Comparison of ENCODE assay signal across 8 mouse cellular contexts in genomic region chr7:102223883-102224738, GRCm38 (mm10). TPM values are rescaled to one million over a fixed set of nuclear protein-coding genes. Genes with fewer than 3 reads are reported as not detected.
DNase-seq lines count a peak whose midpoint lies in the region; ATAC-seq and TF ChIP-seq lines count a peak whose summit lies in the region.

No protein-coding gene starts in this region.

- no peak for TF ChIP-seq CTCF in lung, adult 2 months (IDR thresholded peaks at IDR 0.05; ENCODE audit: insufficient read depth, low read length)

- peaks cover 9% of the 10 kb centered on the region for H3K4me1 ChIP-seq in lung, adult 2 months (ENCODE audit: control insufficient read depth, insufficient read depth, low read length)
- peaks cover 14% of the 10 kb centered on the region for H3K4me1 ChIP-seq in intestine, embryonic 16.5 days (ENCODE audit: control insufficient read depth, insufficient read depth, low read length)

- no peak overlapping the region for H3ac ChIP-seq in myocyte (ENCODE audit: control insufficient read depth, insufficient read length)

- no peaks in the 10 kb centered on the region for H3K36me3 ChIP-seq in intestine, embryonic 16.5 days (ENCODE audit: control insufficient read depth, insufficient read depth, low read length)
- H3K36me3 ChIP-seq in myocyte (ENCODE audit: control insufficient read depth, insufficient read depth) = no peaks in the 10 kb centered on the region

- H3K9ac ChIP-seq in intestine, embryonic 16.5 days (ENCODE audit: low read depth, low read length) = peak overlapping the region; percentile 77

- peak overlapping the region; percentile 64 for H3K4me2 ChIP-seq in intestine, embryonic 16.5 days (ENCODE audit: low read depth, low read length)
- peak overlapping the region; percentile 94 for H3K4me2 ChIP-seq in myocyte (ENCODE audit: low read depth)

- peak; percentile 41 for DNase-seq in cerebellum, adult 11-12 months
- DNase-seq in cerebellum, adult 18-20 months = no peak
- DNase-seq in lung, adult 2 months = peak; percentile 37
- no peak for DNase-seq in lung, postnatal 10 days
- DNase-seq in thymus, postnatal 36 days = no peak
- no peak for DNase-seq in kidney, postnatal 14 days

- TF ChIP-seq POLR2A in lung, adult 2 months (IDR thresholded peaks at IDR 0.05; ENCODE audit: borderline replicate concordance, extremely low read depth, low read depth, low read length) = no peak
- no peak for TF ChIP-seq POLR2A in myocyte (IDR thresholded peaks at IDR 0.05; ENCODE audit: insufficient read length, low read depth)

- peak overlapping the region; percentile 75 for H3K27ac ChIP-seq in intestine, embryonic 16.5 days (ENCODE audit: low read length)

- H3K9me3 ChIP-seq in intestine, embryonic 16.5 days (ENCODE audit: control insufficient read depth, low read length) = no peaks in the 10 kb centered on the region

- no peaks in the 10 kb centered on the region for H3K27me3 ChIP-seq in intestine, embryonic 16.5 days (replicated peaks; ENCODE audit: control insufficient read depth, insufficient read depth, low read length)
- no peaks in the 10 kb centered on the region for H3K27me3 ChIP-seq in myocyte (ENCODE audit: control insufficient read depth, insufficient read depth, insufficient read length)

- 52% methylated on average over 5 of the region's 5 CpGs for WGBS in lung, adult 2 months
- 67% methylated on average over 5 of the region's 5 CpGs for WGBS in intestine, embryonic 16.5 days

- peak; percentile 54 for ATAC-seq in intestine, embryonic 16.5 days

- H3K4me3 ChIP-seq in lung, adult 2 months (replicated peaks; ENCODE audit: extremely low read depth, low read depth, low read length) = no peak overlapping the region
- H3K4me3 ChIP-seq in intestine, embryonic 16.5 days (ENCODE audit: low read length) = peak overlapping the region; percentile 75
- peak overlapping the region; percentile 40 for H3K4me3 ChIP-seq in myocyte

- no peaks in the 10 kb centered on the region for H3K79me2 ChIP-seq in myocyte (ENCODE audit: control insufficient read depth, insufficient read depth)

TF ChIP-seq in myocyte, 11 proteins besides CTCF, POLR2A, EP300 and RAD21:
- no peak for TF ChIP-seq MYOG (IDR thresholded peaks at IDR 0.05; ENCODE audit: control insufficient read depth in 1 of 3, insufficient read depth in 1 of 3, insufficient read length in 2 of 3, low read depth in 2 of 3)
- no peak for TF ChIP-seq USF1 (IDR thresholded peaks at IDR 0.05; ENCODE audit: low read depth)
- TF ChIP-seq TCF12 (IDR thresholded peaks at IDR 0.05; ENCODE audit: insufficient read depth, poor library complexity, severe bottlenecking) = no peak
- TF ChIP-seq E2F4 (IDR thresholded peaks at IDR 0.05; ENCODE audit: insufficient read depth) = no peak
- no peak for TF ChIP-seq CEBPB (IDR thresholded peaks at IDR 0.05; ENCODE audit: insufficient read depth, poor library complexity, severe bottlenecking)
- TF ChIP-seq SRF (IDR thresholded peaks at IDR 0.05; ENCODE audit: control insufficient read depth, insufficient read length, low read depth) = no peak
- TF ChIP-seq TCF3 (IDR thresholded peaks at IDR 0.05; ENCODE audit: insufficient read length, low read depth) = no peak
- no peak for TF ChIP-seq MAX (IDR thresholded peaks at IDR 0.05; ENCODE audit: low read depth)
- TF ChIP-seq MYOD1 (IDR thresholded peaks at IDR 0.05; ENCODE audit: control insufficient read depth in 1 of 3, insufficient read length in 2 of 3, low read depth in 2 of 3) = no peak
- TF ChIP-seq POLR2AphosphoS2 (IDR thresholded peaks at IDR 0.05; ENCODE audit: insufficient read length, low read depth) = no peak
- no peak for TF ChIP-seq REST (IDR thresholded peaks at IDR 0.05; ENCODE audit: insufficient read depth, insufficient read length)

RNA-seq across cellular contexts. Expression of gene Pgap2, which starts 14.1 kb away (rescaled TPM):
- polyA plus RNA-seq in lung, adult 2 months (2012; rRNA removed) = 147 and 180 TPM in 2 replicates
- 121 and 126 TPM in 2 replicates for polyA plus RNA-seq in intestine, embryonic 16.5 days (2015; fragmentation: Nextera tagmentation; extraction: Ambion mirVana)
- 33.3 TPM for polyA plus RNA-seq in myocyte (2012; fragmentation: generic; extraction: Trizol)

RNA-seq across cellular contexts. Expression of gene Nup98, which starts 14.1 kb away (rescaled TPM):
- 14.2 and 17.8 TPM in 2 replicates for polyA plus RNA-seq in lung, adult 2 months (2012; rRNA removed)
- 27.5 and 27.9 TPM in 2 replicates for polyA plus RNA-seq in intestine, embryonic 16.5 days (2015; fragmentation: Nextera tagmentation; extraction: Ambion mirVana)
- 16.1 TPM for polyA plus RNA-seq in myocyte (2012; fragmentation: generic; extraction: Trizol)

RNA-seq across cellular contexts. Expression of gene Rhog, which starts 31.7 kb away (rescaled TPM):
- 101 and 113 TPM in 2 replicates for polyA plus RNA-seq in lung, adult 2 months (2012; rRNA removed)
- 69.4 and 71.3 TPM in 2 replicates for polyA plus RNA-seq in intestine, embryonic 16.5 days (2015; fragmentation: Nextera tagmentation; extraction: Ambion mirVana)
- 62.6 TPM for polyA plus RNA-seq in myocyte (2012; fragmentation: generic; extraction: Trizol)

RNA-seq across cellular contexts. Expression of gene Stim1, which starts 43.5 kb away (rescaled TPM):
- 74.0 and 78.7 TPM in 2 replicates for polyA plus RNA-seq in lung, adult 2 months (2012; rRNA removed)
- polyA plus RNA-seq in intestine, embryonic 16.5 days (2015; fragmentation: Nextera tagmentation; extraction: Ambion mirVana) = 20.9 and 21.1 TPM in 2 replicates
- polyA plus RNA-seq in myocyte (2012; fragmentation: generic; extraction: Trizol) = 37.0 TPM

Comparison
In these comparisons a context has a peak if more than half of its experiments do, and no peak if none do; other contexts are left out.
1. DNase-seq: peak in cerebellum, adult 11-12 months (single experiment) and lung, adult 2 months (single experiment); none in cerebellum, adult 18-20 months (0 of 2), lung, postnatal 10 days (single experiment), thymus, postnatal 36 days (0 of 2) and kidney, postnatal 14 days (single experiment).